ENCODE assay signal across 7 mouse cellular contexts in the genomic region with DNA sequence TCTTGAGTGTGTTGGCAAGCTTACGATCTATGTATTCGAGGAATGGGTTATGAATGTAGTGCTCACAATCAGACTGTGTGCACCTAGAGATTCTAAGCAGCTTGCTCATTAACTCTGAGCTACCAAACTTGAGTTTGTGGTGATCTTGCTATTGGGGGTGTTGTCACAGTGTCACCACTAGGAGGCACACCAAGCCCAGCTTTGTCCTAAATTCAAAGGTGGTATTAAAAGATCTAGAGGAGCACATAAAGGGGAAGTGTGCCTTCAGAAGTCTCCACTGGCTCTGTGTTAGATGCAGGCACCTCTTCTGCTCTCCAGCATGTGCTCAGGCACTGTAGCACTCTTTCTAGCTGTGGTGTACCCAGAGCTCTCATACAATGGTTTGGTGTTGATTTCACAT.
A peak's percentile ranks its signal among the peaks of the same experiment; 100 is the strongest.
DNase-seq lines count a peak whose midpoint lies in the region; ATAC-seq and TF ChIP-seq lines count a peak whose summit lies in the region.
"Not testable (repeated sequence)": the region's sequence is repeated elsewhere in the genome, so short reads cannot be mapped to it uniquely, and the experiment has no call there.

No protein-coding gene starts in this region.

- ATAC-seq in intestine, postnatal 0 days; stomach, postnatal 0 days (ENCODE audit: low FRiP score, low TSS enrichment): not testable (repeated sequence)
- peak; percentile 68; the same call in 1 of the 2 replicates for ATAC-seq in megakaryocyte, adult 5-6 weeks (ENCODE audit: poor library complexity, severe bottlenecking)

- TF ChIP-seq EP300 in stomach, postnatal 0 days (optimal IDR thresholded peaks at IDR 0.05): not testable (repeated sequence)

- not testable (repeated sequence) for H3K4me2 ChIP-seq in intestine, postnatal 0 days (replicated peaks; ENCODE audit: low read depth); stomach, postnatal 0 days (replicated peaks; ENCODE audit: low read depth)

- 90% methylated on average over 2 of the region's 2 CpGs for WGBS in intestine, postnatal 0 days
- WGBS in stomach, postnatal 0 days: 84% methylated on average over 2 of the region's 2 CpGs

- H3K4me1 ChIP-seq in ES-E14 (ENCODE audit: control insufficient read depth in 2 of 2, insufficient read depth in 2 of 2, low read length in 2 of 2, poor library complexity in 1 of 2); intestine, postnatal 0 days (replicated peaks; ENCODE audit: control insufficient read depth, insufficient read depth, low read length); stomach, postnatal 0 days (replicated peaks; ENCODE audit: control insufficient read depth, insufficient read depth): not testable (repeated sequence)

- not testable (repeated sequence) for H3K36me3 ChIP-seq in ES-E14 (ENCODE audit: control insufficient read depth, insufficient read depth, low read length, poor library complexity, severe bottlenecking); intestine, postnatal 0 days (ENCODE audit: control insufficient read depth, insufficient read depth); stomach, postnatal 0 days (ENCODE audit: control insufficient read depth, insufficient read depth, low read length)

- H3K9me3 ChIP-seq in ES-E14 (ENCODE audit: control insufficient read depth, insufficient read depth, low read depth, low read length); intestine, postnatal 0 days (ENCODE audit: control insufficient read depth); stomach, postnatal 0 days (ENCODE audit: control insufficient read depth, low read length): not testable (repeated sequence)

- H3K9ac ChIP-seq in ES-E14 (ENCODE audit: insufficient read depth, low read depth, low read length, poor library complexity, severe bottlenecking); intestine, postnatal 0 days (ENCODE audit: low read depth, low read length); stomach, postnatal 0 days (ENCODE audit: low read length): not testable (repeated sequence)

- peak; percentile 58 for DNase-seq in 416B (ENCODE audit: low read depth)
- peak; percentile 26 for DNase-seq in ES-E14 (ENCODE audit: low read depth, low spot score)
- DNase-seq in ZHBTc4 (ENCODE audit: low read depth, low spot score): peak; percentile 26
- not testable (repeated sequence) for DNase-seq in stomach, postnatal 0 days (ENCODE audit: low spot score)
- peak; percentile 1 to 2 for DNase-seq in urinary bladder, postnatal 36 days (ENCODE audit: low spot score in 2 of 2)

- H3K4me3 ChIP-seq in ES-E14 (ENCODE audit: insufficient read depth in 1 of 2, low read depth in 1 of 2, low read length in 2 of 2, poor library complexity in 1 of 2, severe bottlenecking in 1 of 2); intestine, postnatal 0 days (ENCODE audit: low read depth, low read length); stomach, postnatal 0 days (ENCODE audit: low read depth, low read length): not testable (repeated sequence)

- H3K27ac ChIP-seq in ES-E14 (ENCODE audit: insufficient read depth, low read depth, low read length, poor library complexity, severe bottlenecking); intestine, postnatal 0 days (ENCODE audit: low read depth, low read length); stomach, postnatal 0 days (replicated peaks): not testable (repeated sequence)

- in situ Hi-C loops in ES-E14 (cut with MboI; ENCODE audit: low sequenced_read_pairs in 2 of 2, unreplicated experiment in 2 of 2): not testable (repeated sequence)

- peak; percentile 13; the same call in 1 of the 2 replicates for TF ChIP-seq CTCF in intestine, postnatal 0 days (IDR thresholded peaks at IDR 0.05; ENCODE audit: low read depth)
- 0 out of 2 replicates have a peak, but pooled peaks have one; percentile 16 for TF ChIP-seq CTCF in stomach, postnatal 0 days (IDR thresholded peaks at IDR 0.05; ENCODE audit: low read depth)

- H3K27me3 ChIP-seq in intestine, postnatal 0 days (replicated peaks; ENCODE audit: control insufficient read depth, insufficient read depth, low read length); stomach, postnatal 0 days (ENCODE audit: control insufficient read depth, insufficient read depth, low read length): not testable (repeated sequence)
